Mouse (Mus musculus) regulatory T cell (primary cell): Measurements from ENCODE around the gene Als2cl.

Source experiments
- in situ Hi-C: fragments of 300-600 bp; cut with MboI, MseI; formaldehyde crosslinking; loops from one replicate; pipeline ENCODE4 v1.15.1; 2025; ENCODE audit warnings: high pct_unique_total_duplicates

The Als2cl gene

GRCm38 (mm10) chr9:110879191-110879920 lies at the start of gene Als2cl:
Gene Als2cl, plus strand, starts transcription at chr9:110879870.
- in situ Hi-C loops: no loop called here

GRCm38 (mm10) chr9:110833021-110833420 lies 46.6 kb upstream of the Als2cl start:
- in situ Hi-C loops: no loop called here

GRCm38 (mm10) chr9:110834411-110834810 lies 45.3 kb upstream of the Als2cl start, which contains the start of gene Prss45:
Gene Prss45, plus strand, starts transcription at chr9:110834588.
- in situ Hi-C loops: no loop called here

GRCm38 (mm10) chr9:110834961-110835360 lies 44.7 kb upstream of the Als2cl start:
- in situ Hi-C loops: no loop called here

GRCm38 (mm10) chr9:110836112-110836511 lies 43.6 kb upstream of the Als2cl start:
- in situ Hi-C loops: no loop called here

- in situ Hi-C loops: no loop called here
These were observed 38.8 kb upstream of the Als2cl start for GRCm38 (mm10) chr9:110840905-110841304.

GRCm38 (mm10) chr9:110841438-110841837 lies 38.2 kb upstream of the Als2cl start:
- in situ Hi-C loops: no loop called here

GRCm38 (mm10) chr9:110844206-110844605 lies 35.5 kb upstream of the Als2cl start, which contains the start of gene Prss46:
Gene Prss46, plus strand, starts transcription at chr9:110844506.
- in situ Hi-C loops: no loop called here

GRCm38 (mm10) chr9:110849162-110849561 lies 30.5 kb upstream of the Als2cl start:
- in situ Hi-C loops: no loop called here

GRCm38 (mm10) chr9:110855903-110856302 lies 23.8 kb upstream of the Als2cl start:
- in situ Hi-C loops: no loop called here

GRCm38 (mm10) chr9:110856920-110857319 lies 22.8 kb upstream of the Als2cl start:
- in situ Hi-C loops: no loop called here

- in situ Hi-C loops: no loop called here
These were observed 21.7 kb upstream of the Als2cl start, which contains the start of gene Prss50 for GRCm38 (mm10) chr9:110857781-110858472. Gene Prss50, plus strand, starts transcription at chr9:110857967.

- in situ Hi-C loops: no loop called here
These were observed 21.1 kb upstream of the Als2cl start for GRCm38 (mm10) chr9:110858523-110858922.

GRCm38 (mm10) chr9:110858967-110859596 lies 20.6 kb upstream of the Als2cl start:
- in situ Hi-C loops: no loop called here

- in situ Hi-C loops: no loop called here
These were observed 8.6 kb upstream of the Als2cl start for GRCm38 (mm10) chr9:110871030-110871429.

- in situ Hi-C loops: no loop called here
These were observed 5.7 kb upstream of the Als2cl start for GRCm38 (mm10) chr9:110873681-110874659.

- in situ Hi-C loops: no loop called here
These were observed 4.9 kb upstream of the Als2cl start for GRCm38 (mm10) chr9:110874660-110875191.

- in situ Hi-C loops: no loop called here
These were observed 4.4 kb upstream of the Als2cl start for GRCm38 (mm10) chr9:110875288-110875695.

- in situ Hi-C loops: no loop called here
These were observed 2.3 kb upstream of the Als2cl start for GRCm38 (mm10) chr9:110877353-110877752.

GRCm38 (mm10) chr9:110877888-110878287 lies 1.8 kb upstream of the Als2cl start:
- in situ Hi-C loops: no loop called here

GRCm38 (mm10) chr9:110879998-110880561 lies 410 bp downstream of the Als2cl start, which contains the start of gene Tmie:
Gene Tmie, minus strand, starts transcription at chr9:110880113.
- in situ Hi-C loops: no loop called here
